Mouse (Mus musculus) ovary, postnatal 10 days (tissue): ENCODE measurements around the gene Zc3hav1.
"Not testable (repeated sequence)": the region's sequence is repeated elsewhere in the genome, so short reads cannot be mapped to it uniquely, and the experiment has no call there.

Source experiments
- DNase-seq: peaks from one replicate; pipeline ENCODE4 v3.0.0; 2022; ENCODE audit warnings: low spot score

Zc3hav1 gene

GRCm38 (mm10) chr6:38353811-38354722 is at the start of gene Zc3hav1:
Zc3hav1 (minus strand) TSS chr6:38354603.
- DNase-seq, result peak; percentile 70

- no peak for DNase-seq
These were observed 35.3 kb upstream of the Zc3hav1 start for GRCm38 (mm10) chr6:38389671-38390070.

- peak; percentile 80 for DNase-seq
These were observed 26.8 kb upstream of the Zc3hav1 start, which contains the start of gene Ttc26 for GRCm38 (mm10) chr6:38381129-38381771. Ttc26 (plus strand) TSS chr6:38381469.

GRCm38 (mm10) chr6:38380764-38381128 is 26.3 kb upstream of the Zc3hav1 start:
- DNase-seq, result no peak

- no peak for DNase-seq
These were observed 19.9 kb upstream of the Zc3hav1 start for GRCm38 (mm10) chr6:38374271-38374670.

- DNase-seq, result no peak
These were observed 15.5 kb upstream of the Zc3hav1 start for GRCm38 (mm10) chr6:38369945-38370344.

GRCm38 (mm10) chr6:38364121-38364520 is 9.7 kb upstream of the Zc3hav1 start:
- DNase-seq, result no peak

GRCm38 (mm10) chr6:38363370-38363769 is 9.0 kb upstream of the Zc3hav1 start:
- no peak for DNase-seq

GRCm38 (mm10) chr6:38361937-38362336 is 7.5 kb upstream of the Zc3hav1 start:
- DNase-seq, result no peak

- no peak for DNase-seq
These were observed 6.7 kb upstream of the Zc3hav1 start for GRCm38 (mm10) chr6:38361065-38361464.

GRCm38 (mm10) chr6:38359736-38360499 is 5.5 kb upstream of the Zc3hav1 start:
- DNase-seq, result no peak

- not testable (repeated sequence) for DNase-seq
These were observed 4.8 kb upstream of the Zc3hav1 start for GRCm38 (mm10) chr6:38359044-38359735.

- no peak for DNase-seq
These were observed 4.0 kb upstream of the Zc3hav1 start for GRCm38 (mm10) chr6:38358253-38359027.

GRCm38 (mm10) chr6:38357603-38358252 is 3.3 kb upstream of the Zc3hav1 start:
- no peak for DNase-seq

GRCm38 (mm10) chr6:38356661-38357433 is 2.4 kb upstream of the Zc3hav1 start:
- DNase-seq, result not testable (repeated sequence)

- no peak for DNase-seq
These were observed 1.5 kb upstream of the Zc3hav1 start for GRCm38 (mm10) chr6:38355862-38356261.

- DNase-seq, result no peak
These were observed 986 bp upstream of the Zc3hav1 start for GRCm38 (mm10) chr6:38355354-38355823.

GRCm38 (mm10) chr6:38354723-38355353 is 435 bp upstream of the Zc3hav1 start:
- DNase-seq, result no peak

GRCm38 (mm10) chr6:38353181-38353580 is 1.2 kb downstream of the Zc3hav1 start:
- DNase-seq, result no peak
